Mouse (Mus musculus): ENCODE results near the gene Tlr6.

DNA sequence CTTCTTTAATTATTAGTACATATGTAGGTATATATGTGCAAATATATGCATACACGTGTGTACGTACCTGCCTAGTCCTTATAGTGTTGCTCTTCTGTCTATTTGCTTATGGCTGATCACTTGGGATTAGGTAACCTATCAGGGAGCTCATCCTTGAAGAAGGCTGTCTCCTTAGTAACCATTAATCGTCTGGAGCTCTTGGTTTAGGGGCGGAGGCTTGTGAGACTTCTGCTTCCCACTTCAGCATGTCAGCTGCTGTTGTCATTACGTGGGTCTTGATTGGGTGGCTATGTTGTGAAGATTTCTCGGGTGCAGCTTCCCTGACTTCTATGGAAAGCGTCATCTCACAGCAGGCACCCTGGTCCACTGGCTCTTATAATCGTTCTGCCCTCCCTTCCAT is 17.2 kb upstream of the Tlr6 start:
- no peak for TF ChIP-seq CTCF (IDR thresholded peaks at IDR 0.05; ENCODE audit: insufficient read depth, low read length)
- TF ChIP-seq POLR2A (IDR thresholded peaks at IDR 0.05; ENCODE audit: borderline replicate concordance, extremely low read depth, low read depth, low read length): no peak
